Mouse (Mus musculus) forebrain, embryonic 12.5 days (tissue): ENCODE results near the gene Smyd3. TPM values are rescaled to one million over a fixed set of nuclear protein-coding genes. Genes with fewer than 3 reads are reported as not detected.
"Not testable (repeated sequence)": the region's sequence is repeated elsewhere in the genome, so short reads cannot be mapped to it uniquely, and the experiment has no call there.

Source experiments
- ATAC-seq: fragments of 200-750 bp; cut with Nextera tagmentation; 2 replicates; pipeline ENCODE4 v1.8.0; 2017; ENCODE audit warnings: moderate TSS enrichment; ENCODE audit not compliant: low FRiP score
- H3K27ac ChIP-seq: fragments of 300-500 bp; sonication (generic); 2 replicates; pipeline ENCODE4 v1.5.1; 2016; ENCODE audit warnings: mild to moderate bottlenecking
- H3K27me3 ChIP-seq: fragments of 300-500 bp; sonication (generic); 2 replicates; pipeline ENCODE4 v1.6.1; 2016; ENCODE audit warnings: mild to moderate bottlenecking
- H3K36me3 ChIP-seq: fragments of 300-500 bp; sonication (generic); replicated peaks from 2 replicates; pipeline ENCODE4 v1.6.1; 2016; ENCODE audit warnings: mild to moderate bottlenecking
- H3K4me1 ChIP-seq: fragments of 300-500 bp; sonication (generic); 2 replicates; pipeline ENCODE4 v1.6.1; 2016
- H3K4me2 ChIP-seq: fragments of 300-500 bp; sonication (generic); 2 replicates; pipeline ENCODE4 v1.6.1; 2016; ENCODE audit warnings: mild to moderate bottlenecking, moderate library complexity
- H3K4me3 ChIP-seq: fragments of 300-500 bp; sonication (generic); replicated peaks from 2 replicates; pipeline ENCODE4 v1.5.1; 2016; ENCODE audit warnings: mild to moderate bottlenecking
- H3K9ac ChIP-seq: fragments of 300-500 bp; sonication (generic); 2 replicates; pipeline ENCODE4 v1.6.1; 2016; ENCODE audit warnings: mild to moderate bottlenecking
- H3K9me3 ChIP-seq: fragments of 300-500 bp; sonication (generic); 2 replicates; pipeline ENCODE4 v1.6.1; 2016
- WGBS: fragments of 180-500 bp; shearing (Covaris S2); methylation state at CpG from one replicate; pipeline ENCODE4 v1.1.7; 2016; 5-methylcytosine and 5-hydroxymethylcytosine counted together
- polyA plus RNA-seq: library from polyadenylated mRNA; unstranded; fragments of >200 nt; fragmentation: Nextera tagmentation; extraction: Ambion mirVana; gene quantifications from 2 replicates; pipeline ENCODE4 v1.2.1, GENCODE M21; 2016

The Smyd3 gene
- polyA plus RNA-seq, 1 experiment from 2014 or later, result 13.5 TPM

GRCm38 (mm10) chr1:179293772-179294353 lies 224.0 kb downstream of the Smyd3 start:
- H3K9me3 ChIP-seq, result no peaks in the 10 kb centered on the region
- H3K27me3 ChIP-seq, result peaks cover 12% of the 10 kb centered on the region; the same call in 1 of the 2 replicates
- H3K27ac ChIP-seq, result no peak overlapping the region
- peak; percentile 57; the same call in 1 of the 2 replicates for ATAC-seq
- no peak overlapping the region for H3K4me3 ChIP-seq
- H3K9ac ChIP-seq, result no peak overlapping the region
- WGBS, result 42% methylated on average over 8 of the region's 8 CpGs
- no peaks in the 10 kb centered on the region; the same call in 1 of the 2 replicates for H3K4me1 ChIP-seq
- H3K36me3 ChIP-seq, result no peaks in the 10 kb centered on the region
- no peak overlapping the region for H3K4me2 ChIP-seq

- H3K4me3 ChIP-seq, H3K36me3 ChIP-seq, H3K9ac ChIP-seq, H3K27me3 ChIP-seq, H3K4me1 ChIP-seq, ATAC-seq, H3K9me3 ChIP-seq, H3K4me2 ChIP-seq, H3K27ac ChIP-seq: not testable (repeated sequence)
- 91% methylated on average over 6 of the region's 6 CpGs for WGBS
These were observed 227.7 kb downstream of the Smyd3 start for GRCm38 (mm10) chr1:179290181-179290580.

GRCm38 (mm10) chr1:179289744-179290143 lies 228.1 kb downstream of the Smyd3 start:
- no peak for ATAC-seq
- Histone ChIP-seq H3K27ac (no peak overlapping the region), H3K4me2 (no peak overlapping the region), H3K4me1 (no peaks in the 10 kb centered on the region; the same call in 1 of the 2 replicates), H3K27me3 (no peaks in the 10 kb centered on the region), H3K36me3 (no peaks in the 10 kb centered on the region), H3K9me3 (no peaks in the 10 kb centered on the region), H3K4me3 (no peak overlapping the region), H3K9ac (no peak overlapping the region)
- 84% methylated on average over 3 of the region's 3 CpGs for WGBS

GRCm38 (mm10) chr1:179286748-179287147 lies 231.1 kb downstream of the Smyd3 start:
- no peaks in the 10 kb centered on the region for H3K4me1 ChIP-seq
- no peaks in the 10 kb centered on the region for H3K9me3 ChIP-seq
- no peaks in the 10 kb centered on the region for H3K27me3 ChIP-seq
- no peak overlapping the region for H3K27ac ChIP-seq
- no peak overlapping the region for H3K4me3 ChIP-seq
- whole genome bisulfite sequencing, result 92% methylated on average over 6 of the region's 6 CpGs
- H3K9ac ChIP-seq, result no peak overlapping the region
- no peaks in the 10 kb centered on the region for H3K36me3 ChIP-seq
- ATAC-seq, result no peak
- H3K4me2 ChIP-seq, result no peak overlapping the region

- no peaks in the 10 kb centered on the region for H3K9me3 ChIP-seq
- H3K9ac ChIP-seq, result no peak overlapping the region
- no peak overlapping the region for H3K4me3 ChIP-seq
- H3K27ac ChIP-seq, result no peak overlapping the region
- ATAC-seq, result no peak
- H3K36me3 ChIP-seq, result no peaks in the 10 kb centered on the region
- H3K27me3 ChIP-seq, result no peaks in the 10 kb centered on the region
- no peaks in the 10 kb centered on the region for H3K4me1 ChIP-seq
- no peak overlapping the region for H3K4me2 ChIP-seq
- WGBS, result 85% methylated on average over 5 of the region's 5 CpGs
These were observed 235.0 kb downstream of the Smyd3 start for GRCm38 (mm10) chr1:179282821-179283220.

GRCm38 (mm10) chr1:179281401-179282121 lies 236.3 kb downstream of the Smyd3 start:
- no peaks in the 10 kb centered on the region for H3K27me3 ChIP-seq
- no peak for ATAC-seq
- H3K4me3 ChIP-seq, result no peak overlapping the region
- no peaks in the 10 kb centered on the region for H3K9me3 ChIP-seq
- H3K27ac ChIP-seq, result no peak overlapping the region
- WGBS, result 92% methylated on average over 13 of the region's 13 CpGs
- no peak overlapping the region for H3K9ac ChIP-seq
- no peaks in the 10 kb centered on the region for H3K4me1 ChIP-seq
- no peak overlapping the region for H3K4me2 ChIP-seq
- H3K36me3 ChIP-seq, result no peaks in the 10 kb centered on the region

GRCm38 (mm10) chr1:179279116-179279515 lies 238.7 kb downstream of the Smyd3 start:
- no peak for ATAC-seq
- no peaks in the 10 kb centered on the region for H3K27me3 ChIP-seq
- no peaks in the 10 kb centered on the region for H3K36me3 ChIP-seq
- no peaks in the 10 kb centered on the region for H3K9me3 ChIP-seq
- H3K4me2 ChIP-seq, result no peak overlapping the region
- H3K9ac ChIP-seq, result no peak overlapping the region
- no peaks in the 10 kb centered on the region for H3K4me1 ChIP-seq
- no peak overlapping the region for H3K4me3 ChIP-seq
- 99% methylated on average over 4 of the region's 4 CpGs for WGBS
- H3K27ac ChIP-seq, result no peak overlapping the region

- 89% methylated on average over 9 of the region's 9 CpGs for WGBS
- Histone ChIP-seq H3K4me2 (no peak overlapping the region), H3K9ac (no peak overlapping the region), H3K9me3 (no peaks in the 10 kb centered on the region), H3K4me3 (no peak overlapping the region), H3K4me1 (no peaks in the 10 kb centered on the region), H3K27ac (no peak overlapping the region), H3K36me3 (no peaks in the 10 kb centered on the region), H3K27me3 (no peaks in the 10 kb centered on the region)
- no peak for ATAC-seq
These were observed 240.5 kb downstream of the Smyd3 start for GRCm38 (mm10) chr1:179277346-179277745.

GRCm38 (mm10) chr1:179276866-179277265 lies 241.0 kb downstream of the Smyd3 start:
- H3K4me3 ChIP-seq, result no peak overlapping the region
- H3K27ac ChIP-seq, result no peak overlapping the region
- WGBS, result 96% methylated on average over 1 of the region's 1 CpGs
- no peak overlapping the region for H3K4me2 ChIP-seq
- H3K27me3 ChIP-seq, result no peaks in the 10 kb centered on the region
- no peaks in the 10 kb centered on the region for H3K36me3 ChIP-seq
- ATAC-seq, result no peak
- H3K4me1 ChIP-seq, result no peaks in the 10 kb centered on the region
- H3K9me3 ChIP-seq, result no peaks in the 10 kb centered on the region
- no peak overlapping the region for H3K9ac ChIP-seq

GRCm38 (mm10) chr1:179272926-179273325 lies 244.9 kb downstream of the Smyd3 start:
- no peak overlapping the region for H3K4me3 ChIP-seq
- no peak overlapping the region for H3K4me2 ChIP-seq
- peaks cover 5% of the 10 kb centered on the region; the same call in 1 of the 2 replicates for H3K9me3 ChIP-seq
- no peaks in the 10 kb centered on the region for H3K36me3 ChIP-seq
- no peak overlapping the region for H3K9ac ChIP-seq
- H3K27ac ChIP-seq, result no peak overlapping the region
- H3K4me1 ChIP-seq, result no peaks in the 10 kb centered on the region
- H3K27me3 ChIP-seq, result no peaks in the 10 kb centered on the region
- WGBS, result 86% methylated on average over 4 of the region's 4 CpGs
- ATAC-seq, result no peak

- H3K27me3 ChIP-seq, result no peaks in the 10 kb centered on the region
- no peaks in the 10 kb centered on the region for H3K4me1 ChIP-seq
- H3K4me2 ChIP-seq, result no peak overlapping the region
- H3K9ac ChIP-seq, result no peak overlapping the region
- no peaks in the 10 kb centered on the region for H3K36me3 ChIP-seq
- H3K9me3 ChIP-seq, result peaks cover 5% of the 10 kb centered on the region; the same call in 1 of the 2 replicates
- H3K4me3 ChIP-seq, result no peak overlapping the region
- no peak for ATAC-seq
- H3K27ac ChIP-seq, result no peak overlapping the region
These were observed 245.5 kb downstream of the Smyd3 start for GRCm38 (mm10) chr1:179272351-179272750.

GRCm38 (mm10) chr1:179266936-179267335 lies 250.9 kb downstream of the Smyd3 start:
- WGBS, result 75% methylated on average over 3 of the region's 3 CpGs
- no peak for ATAC-seq
- no peak overlapping the region for H3K4me3 ChIP-seq

GRCm38 (mm10) chr1:179261496-179261966 lies 256.3 kb downstream of the Smyd3 start:
- no peak overlapping the region for H3K4me2 ChIP-seq
- 0 out of 2 replicates have a peak, but pooled peaks cover 4% of the 10 kb centered on the region for H3K9me3 ChIP-seq
- H3K4me3 ChIP-seq, result no peak overlapping the region
- peaks cover 8% of the 10 kb centered on the region for H3K4me1 ChIP-seq
- H3K27me3 ChIP-seq, result no peaks in the 10 kb centered on the region
- H3K27ac ChIP-seq, result peak overlapping the region; percentile 59; the same call in 1 of the 2 replicates
- no peak overlapping the region for H3K9ac ChIP-seq
- ATAC-seq, result peak; percentile 46; the same call in 1 of the 2 replicates
- H3K36me3 ChIP-seq, result no peaks in the 10 kb centered on the region
- 45% methylated on average over 11 of the region's 11 CpGs for WGBS

More at GRCm38 (mm10) chr1:179266936-179267335, 250.9 kb downstream of the Smyd3 start:
- no peak overlapping the region for H3K27ac ChIP-seq
- no peaks in the 10 kb centered on the region for H3K36me3 ChIP-seq
- H3K9ac ChIP-seq, result no peak overlapping the region
- no peaks in the 10 kb centered on the region for H3K27me3 ChIP-seq
- H3K9me3 ChIP-seq, result peaks cover 5% of the 10 kb centered on the region; the same call in 1 of the 2 replicates
- H3K4me2 ChIP-seq, result no peak overlapping the region
- H3K4me1 ChIP-seq, result peaks cover 2% of the 10 kb centered on the region
